Mouse (Mus musculus) gastrocnemius, postnatal 36 days (tissue): ENCODE data around the gene Mrgprg. TPM values are rescaled to one million over a fixed set of nuclear protein-coding genes. Genes with fewer than 3 reads are reported as not detected.

Experiments used
- DNase-seq, 2 experiments: peaks; one replicate each; pipeline ENCODE4 v3.0.0; 2022
- intact Hi-C: fragments of 180-260 bp; cut with DNase I; formaldehyde crosslinking; loops from one replicate; pipeline ENCODE4 v1.15.1; 2025
- long read RNA-seq, 2 experiments: library from polyadenylated mRNA; stranded (forward); transcript quantifications; one replicate each; pipeline ENCODE4 v2.0.0; 2021
- total RNA-seq, 2 experiments: library from RNA; stranded (reverse); gene quantifications; 2 replicates each; pipeline ENCODE4 v1.2.3; 2021

The Mrgprg gene
- not detected for total RNA-seq
- long read RNA-seq, experiment 1, partial matches to known transcripts, result 0 of 1 reads
- long read RNA-seq, experiment 1, other reads (novel, unspliced or antisense), result 1 of 1 reads
- long read RNA-seq, experiment 2, result 0 reads

DNA sequence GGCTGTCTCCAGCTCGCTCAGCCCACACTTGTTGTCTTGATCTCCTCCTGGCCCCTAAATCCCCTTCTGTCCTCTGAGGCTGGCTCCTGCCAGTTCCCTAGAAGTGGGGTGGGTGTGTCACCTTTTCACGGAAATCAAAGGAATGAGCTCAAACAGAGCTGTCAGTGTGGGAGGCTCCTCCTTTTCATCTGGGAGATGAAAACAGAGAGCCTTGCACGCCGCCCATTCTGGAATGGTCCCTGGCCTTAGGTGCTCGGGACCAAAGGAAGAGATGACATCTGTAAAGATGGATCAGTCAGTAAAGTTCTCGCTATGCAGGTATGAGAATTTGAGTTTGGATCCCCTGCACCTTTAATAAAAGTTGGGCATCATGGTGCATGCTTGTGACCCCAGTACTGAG is at the start of gene Mrgprg:
Gene Mrgprg, minus strand, starts transcription at position 101 of the 400 bp plus-strand sequence.
- no peak for DNase-seq
- intact Hi-C loops, result no loop called here

DNA sequence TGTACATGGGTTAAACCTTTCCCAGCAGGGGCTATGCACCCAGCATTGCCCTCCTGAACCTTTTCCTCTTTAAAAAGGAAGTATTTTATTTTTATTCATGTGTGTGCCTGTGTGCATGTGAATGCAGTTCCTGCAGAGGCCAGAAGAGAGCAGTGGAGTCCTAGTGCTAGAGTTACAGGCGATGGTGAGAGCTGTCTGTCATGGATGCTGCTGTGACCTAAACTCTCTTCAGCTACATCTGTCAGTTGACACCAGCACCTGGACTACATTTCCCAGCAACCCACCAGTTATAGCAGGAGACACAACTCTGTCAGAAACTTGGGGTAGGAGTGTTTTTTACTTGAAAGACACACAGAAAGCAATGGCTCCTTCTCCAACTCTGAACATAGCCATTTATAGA is 42.1 kb upstream of the Mrgprg start:
- intact Hi-C loops, result no loop called here
- DNase-seq, result no peak

DNA sequence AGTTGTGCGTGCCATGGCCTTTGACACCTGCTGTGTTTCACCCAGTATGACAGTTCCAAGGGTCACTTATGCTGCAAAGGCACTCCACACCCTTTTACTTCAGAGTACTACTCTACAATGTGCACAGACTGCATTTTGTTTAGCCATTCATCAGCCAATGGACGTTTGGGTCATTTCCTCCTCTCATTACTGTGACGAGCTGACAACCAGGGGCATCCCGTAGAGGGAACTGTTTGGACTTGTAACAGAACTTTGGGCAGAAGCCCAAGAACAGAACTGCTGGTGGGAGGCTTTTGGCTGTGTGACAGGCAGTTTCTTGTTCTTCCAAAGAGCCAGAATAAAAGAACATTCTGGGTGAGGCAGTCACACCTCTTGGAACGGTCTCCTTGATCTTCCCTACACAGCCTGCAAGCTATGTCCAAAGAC is 38.4 kb upstream of the Mrgprg start:
- intact Hi-C loops, result no loop called here
- no peak for DNase-seq

DNA sequence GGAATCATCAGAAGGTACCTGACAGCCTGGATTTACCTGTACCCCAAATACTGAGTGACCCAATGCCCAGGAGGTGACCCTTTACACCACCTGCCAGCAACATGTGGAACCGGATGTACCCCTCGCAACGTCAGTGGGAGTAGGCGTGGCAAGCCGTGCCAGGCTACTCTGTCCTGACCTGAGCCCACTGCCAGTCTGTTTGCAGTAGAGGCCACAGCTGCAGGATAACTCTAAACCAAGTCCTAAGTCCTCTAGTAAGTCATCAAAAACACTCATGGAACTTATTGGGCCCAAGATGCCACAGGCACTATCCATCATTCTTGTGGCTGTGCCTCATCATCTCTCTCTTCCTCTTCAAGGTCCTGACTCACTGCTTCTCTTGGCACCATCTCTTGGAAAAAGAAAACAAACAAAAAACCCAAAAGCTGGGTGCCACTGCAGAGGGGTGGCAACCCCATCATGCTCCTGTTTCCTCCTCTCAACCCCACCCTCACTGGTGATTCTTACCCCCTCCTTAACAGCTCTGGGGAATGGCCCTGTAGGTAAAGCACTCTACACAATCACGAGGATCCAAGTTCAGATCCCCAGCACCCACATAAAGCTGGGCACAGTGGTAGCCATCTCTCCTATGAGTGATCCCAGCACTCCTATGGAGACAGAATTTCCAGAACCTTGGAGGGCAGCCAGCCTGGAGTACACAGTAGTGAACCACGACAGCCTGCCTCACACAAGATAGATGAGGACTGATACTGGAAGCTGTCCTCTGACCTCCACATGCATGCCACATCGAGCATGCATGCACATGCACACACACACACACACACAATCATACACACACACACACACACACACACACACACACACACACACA is 34.6 kb upstream of the Mrgprg start:
- DNase-seq, result no peak
- intact Hi-C loops, result no loop called here

DNA sequence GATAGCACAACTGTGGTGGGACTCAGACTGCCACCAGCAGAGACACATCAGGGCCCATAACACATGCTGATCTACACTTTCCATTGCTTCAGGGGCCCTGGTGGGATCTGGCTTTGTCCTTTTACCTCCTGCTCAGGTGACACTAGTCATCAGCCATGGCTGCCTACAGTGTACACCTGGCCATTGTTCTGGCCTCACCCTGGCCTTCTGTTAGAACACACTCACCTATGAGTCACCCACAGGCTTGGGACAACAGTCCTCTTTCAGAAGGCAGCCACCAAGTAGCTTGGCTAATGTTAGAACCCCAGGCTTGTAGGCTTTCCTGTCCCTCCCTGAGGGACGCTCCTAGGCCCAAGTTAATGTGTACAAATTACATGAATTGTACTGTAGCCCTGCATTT is 34.0 kb upstream of the Mrgprg start:
- intact Hi-C loops, result no loop called here
- no peak for DNase-seq

DNA sequence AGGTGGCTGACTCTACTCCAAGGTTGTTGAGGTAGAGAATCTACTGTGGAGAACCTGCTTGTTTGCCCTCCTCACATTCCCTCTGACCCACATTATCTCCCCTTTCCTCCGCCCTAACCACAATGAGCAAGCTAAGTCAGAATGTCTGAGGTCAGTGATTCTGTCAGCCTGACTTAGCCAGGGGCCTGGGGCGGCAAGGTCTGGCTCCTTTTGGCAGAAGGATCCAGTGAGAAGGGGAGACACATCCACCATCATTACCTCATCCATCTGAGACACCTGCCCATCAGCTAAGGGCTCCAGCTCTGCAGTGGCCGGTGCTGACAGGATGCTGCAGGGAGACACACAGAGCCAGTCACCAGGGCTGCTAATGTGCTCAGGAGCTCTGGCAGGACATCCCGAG is 32.0 kb upstream of the Mrgprg start:
- no peak for DNase-seq
- intact Hi-C loops, result no loop called here

DNA sequence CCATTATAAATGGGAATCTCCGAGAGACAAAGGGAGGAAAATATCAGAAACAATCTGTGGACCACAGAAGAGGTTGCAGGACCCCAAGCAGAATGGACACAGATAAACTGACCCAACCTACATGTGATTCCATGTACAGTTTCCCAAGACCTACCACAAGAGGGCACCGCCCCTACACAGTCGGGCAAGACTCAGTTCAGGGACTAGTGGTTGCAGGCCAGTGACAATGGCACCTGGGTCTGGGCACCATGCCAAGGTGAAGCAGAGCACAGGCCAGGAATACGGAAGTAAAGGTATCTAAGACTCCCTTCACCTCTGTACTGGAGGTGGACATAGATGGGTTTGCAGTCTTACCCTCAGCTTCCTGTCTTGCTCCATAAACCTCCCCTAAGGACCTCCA is 26.3 kb upstream of the Mrgprg start:
- DNase-seq, result no peak
- intact Hi-C loops, result no loop called here

DNA sequence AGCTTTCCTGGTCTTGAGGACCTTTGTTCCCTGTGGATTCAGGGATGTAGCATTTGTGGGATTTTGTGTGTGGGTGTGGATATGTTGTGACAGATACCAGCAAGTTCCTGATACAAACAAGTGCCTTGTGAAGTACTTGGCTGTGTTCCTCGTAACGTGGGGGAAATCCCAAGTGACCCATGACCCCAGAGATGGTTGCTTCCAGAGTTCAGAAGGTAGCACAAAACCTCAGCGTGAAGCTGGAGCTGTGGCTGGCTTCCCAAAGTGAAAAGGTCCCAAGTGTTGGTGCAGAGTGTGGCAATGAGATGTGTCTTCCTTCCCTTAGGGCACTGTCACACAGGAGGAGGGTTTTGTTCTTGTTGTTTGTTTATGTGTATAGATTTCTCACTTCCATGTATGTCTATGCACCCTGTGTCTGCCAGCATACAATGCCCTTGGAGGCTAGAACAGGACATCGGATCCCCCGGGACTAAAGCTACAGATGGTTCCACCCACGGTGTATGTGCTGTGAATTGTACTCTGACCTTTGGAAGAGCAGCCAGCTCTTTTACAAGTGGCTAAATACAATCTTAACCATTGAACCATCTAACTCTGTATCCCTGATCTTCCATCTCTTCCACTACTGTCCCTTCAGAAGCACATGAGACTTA is 25.7 kb upstream of the Mrgprg start:
- no peak for DNase-seq
- intact Hi-C loops, result no loop called here

DNA sequence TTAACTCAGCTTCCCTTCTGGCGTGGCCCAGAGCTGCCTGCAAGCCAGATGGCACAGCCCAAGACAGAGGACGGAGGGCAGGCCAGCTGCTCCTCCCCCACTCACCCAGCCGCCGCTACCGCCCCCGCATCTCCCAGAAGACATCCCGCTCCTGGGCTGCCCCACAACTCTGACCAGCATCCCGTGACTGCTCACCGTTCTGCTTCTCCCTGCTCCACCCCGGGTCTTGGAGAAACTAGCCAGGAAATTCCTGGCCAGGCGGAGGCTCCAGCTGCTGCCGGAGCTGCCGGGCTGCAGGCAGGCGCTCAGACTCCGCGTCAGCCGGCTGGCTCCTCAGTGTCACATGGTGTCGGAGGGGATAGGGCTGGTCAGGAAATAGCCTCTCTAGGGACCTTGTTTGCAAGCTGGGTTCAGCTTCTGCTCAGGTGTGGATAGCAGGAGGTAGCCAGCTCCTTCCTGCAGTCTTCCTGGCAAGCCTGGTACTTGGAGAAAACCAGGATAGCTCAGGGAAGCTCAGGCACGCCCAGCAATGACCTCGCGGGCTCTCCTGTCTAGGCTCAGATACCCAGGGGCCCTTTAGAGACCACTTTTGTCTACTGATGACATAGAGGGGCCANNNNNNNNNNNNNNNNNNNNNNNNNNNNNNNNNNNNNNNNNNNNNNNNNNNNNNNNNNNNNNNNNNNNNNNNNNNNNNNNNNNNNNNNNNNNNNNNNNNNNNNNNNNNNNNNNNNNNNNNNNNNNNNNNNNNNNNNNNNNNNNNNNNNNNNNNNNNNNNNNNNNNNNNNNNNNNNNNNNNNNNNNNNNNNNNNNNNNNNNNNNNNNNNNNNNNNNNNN is 17.4 kb upstream of the Mrgprg start, which contains the start of gene Mrgpre:
Gene Mrgpre, minus strand, starts transcription at position 505 of the 834 bp plus-strand sequence.
- DNase-seq, result peak; percentile 71 to 80
- intact Hi-C loops, result no loop called here

DNA sequence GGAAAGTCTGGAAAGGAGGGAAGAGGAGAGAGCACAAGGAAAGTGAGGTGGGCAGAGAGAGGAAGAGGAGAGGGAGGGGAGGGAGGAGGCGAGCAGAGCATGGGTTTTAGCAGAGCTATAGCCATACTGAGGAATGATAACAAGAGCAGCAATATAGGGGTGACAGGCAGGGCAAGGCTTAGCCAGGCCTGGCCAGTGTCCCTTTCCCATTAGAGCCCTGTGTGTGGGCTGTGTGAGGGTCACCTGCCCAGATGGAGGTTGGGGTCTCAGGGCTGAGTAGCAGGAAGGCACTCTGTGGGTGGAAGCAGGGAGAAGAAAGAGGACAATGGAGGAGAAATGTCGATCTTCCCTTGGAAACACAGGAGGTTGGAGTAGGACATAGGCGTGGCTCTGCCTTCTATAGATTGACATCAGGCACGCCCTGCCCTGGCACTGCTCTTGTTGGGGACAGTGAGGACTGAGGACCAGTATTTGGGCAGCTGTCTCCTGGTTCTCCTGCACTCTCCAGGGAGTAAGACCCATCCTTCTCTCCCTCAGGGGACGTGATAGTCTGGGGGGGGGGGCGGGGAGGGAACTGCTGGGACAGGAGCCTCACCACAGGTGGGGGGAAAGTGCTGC is 16.7 kb upstream of the Mrgprg start:
- intact Hi-C loops, result no loop called here
- no peak for DNase-seq

DNA sequence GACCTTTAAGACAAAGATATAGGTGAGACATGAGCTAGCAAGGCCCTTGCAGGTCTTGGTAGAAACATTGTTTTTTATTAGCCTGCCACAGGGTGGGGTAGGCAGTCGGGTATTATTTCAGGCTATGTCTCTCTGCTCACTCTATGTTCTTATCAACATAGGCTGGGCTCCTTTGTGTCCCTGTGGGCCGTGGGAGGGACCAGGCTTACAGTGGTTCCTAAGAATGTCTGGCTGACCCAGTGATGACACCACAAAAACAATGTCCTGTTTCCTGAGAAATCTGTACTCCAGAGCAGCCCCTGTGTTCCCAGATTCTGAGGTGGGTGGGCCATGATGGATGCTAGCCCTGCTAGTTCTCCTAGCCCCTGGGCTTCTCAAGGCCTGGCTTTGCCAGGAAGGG is 10.6 kb upstream of the Mrgprg start:
- DNase-seq, result no peak

DNA sequence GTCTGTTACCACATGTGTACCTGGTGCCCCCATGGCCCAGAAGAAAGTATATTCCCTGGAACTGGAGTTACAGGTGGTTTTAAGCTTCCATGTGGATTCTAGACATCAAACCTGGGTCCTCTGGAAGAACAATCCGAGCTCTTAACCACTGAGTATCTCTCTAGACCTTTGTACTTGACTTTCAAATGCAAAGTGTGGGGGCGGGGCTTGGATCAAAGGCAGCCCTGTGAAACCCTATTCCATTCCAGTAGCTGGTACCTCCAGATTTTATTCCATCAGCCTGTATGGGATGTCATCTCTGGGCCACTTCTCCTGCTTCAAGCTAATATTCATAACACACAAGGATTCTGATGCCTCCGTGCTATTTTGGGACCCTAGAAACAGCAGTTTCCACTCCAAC is 9.3 kb upstream of the Mrgprg start:
- intact Hi-C loops, result no loop called here
- DNase-seq, result no peak

More for the DNA sequence above, 10.6 kb upstream of the Mrgprg start:
- intact Hi-C loops, result no loop called here

DNA sequence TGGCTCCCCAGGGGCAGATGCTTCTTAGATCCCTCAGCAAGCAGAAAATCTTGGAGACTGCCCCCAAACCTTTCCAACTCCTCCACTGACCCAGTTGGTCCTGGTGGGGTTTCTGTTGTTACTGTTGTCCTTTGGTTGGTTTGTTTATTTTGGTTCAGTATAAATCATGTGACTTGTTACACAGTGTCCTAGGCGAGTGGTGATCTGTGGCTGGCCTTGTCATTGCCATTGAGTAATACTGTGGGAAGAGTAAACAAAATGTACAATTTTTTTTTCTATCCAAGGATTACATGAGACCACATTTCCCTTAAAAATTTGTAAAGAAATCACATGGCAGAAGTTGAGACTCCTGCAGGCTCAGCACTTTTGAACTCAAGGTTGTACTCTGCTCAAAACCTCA is 2.7 kb upstream of the Mrgprg start:
- DNase-seq, result no peak
- intact Hi-C loops, result no loop called here

DNA sequence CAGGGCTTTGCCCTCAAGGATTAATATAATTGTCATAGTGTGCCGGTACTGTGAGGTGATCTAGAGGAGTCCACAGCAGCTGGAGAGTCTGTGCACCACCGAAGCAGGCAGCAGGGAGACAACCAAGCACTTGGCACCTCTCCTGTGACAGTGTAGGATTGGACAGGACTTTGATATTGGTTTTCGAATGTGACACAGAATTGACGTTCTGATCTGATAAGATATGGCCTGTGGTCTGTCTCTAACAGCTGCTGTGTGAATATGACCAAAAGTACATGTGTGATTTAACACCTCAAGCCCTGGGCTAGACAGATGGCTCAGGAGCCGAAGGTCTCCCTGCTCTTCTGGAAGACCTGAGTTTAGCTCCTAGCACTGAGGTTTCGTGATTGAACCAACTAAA is 1.5 kb upstream of the Mrgprg start:
- intact Hi-C loops, result no loop called here
- no peak for DNase-seq

DNA sequence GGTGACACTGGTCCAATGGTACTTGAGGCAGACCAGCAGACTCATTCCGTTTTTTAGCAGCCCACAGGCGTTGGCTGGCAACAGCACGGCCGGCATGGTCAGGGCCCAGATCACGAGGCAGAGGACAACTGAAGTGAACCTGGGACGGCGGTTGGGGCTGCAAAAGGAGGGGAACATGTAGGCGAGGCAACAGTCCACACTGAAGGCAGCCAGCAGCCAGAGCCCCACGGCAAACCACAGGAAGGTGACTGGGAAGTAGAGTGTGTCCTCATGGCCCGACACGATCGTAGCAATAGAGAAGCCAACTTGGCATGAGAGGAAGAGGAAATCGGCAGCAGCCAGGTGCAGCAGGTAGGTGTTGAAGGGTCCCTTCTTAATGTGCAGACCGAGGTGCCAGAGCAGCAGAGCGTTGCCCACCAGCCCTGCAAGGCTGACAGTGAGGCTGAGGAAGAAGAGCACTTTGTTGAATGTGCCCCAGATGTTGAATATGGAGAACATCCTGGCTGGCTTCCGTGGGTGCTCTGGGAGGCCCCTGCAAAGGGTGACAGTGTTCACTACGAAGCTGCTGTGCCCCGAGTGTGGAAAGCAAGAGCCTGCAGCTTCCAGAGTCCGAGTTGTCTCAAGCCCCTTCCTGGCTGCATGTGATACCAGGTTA is 1.8 kb downstream of the Mrgprg start:
- intact Hi-C loops, result loop anchor here (5.0 kb wide), 1 partner anchor 183 kb away; no protein-coding TSS in a partner anchor
- DNase-seq, result no peak

DNA sequence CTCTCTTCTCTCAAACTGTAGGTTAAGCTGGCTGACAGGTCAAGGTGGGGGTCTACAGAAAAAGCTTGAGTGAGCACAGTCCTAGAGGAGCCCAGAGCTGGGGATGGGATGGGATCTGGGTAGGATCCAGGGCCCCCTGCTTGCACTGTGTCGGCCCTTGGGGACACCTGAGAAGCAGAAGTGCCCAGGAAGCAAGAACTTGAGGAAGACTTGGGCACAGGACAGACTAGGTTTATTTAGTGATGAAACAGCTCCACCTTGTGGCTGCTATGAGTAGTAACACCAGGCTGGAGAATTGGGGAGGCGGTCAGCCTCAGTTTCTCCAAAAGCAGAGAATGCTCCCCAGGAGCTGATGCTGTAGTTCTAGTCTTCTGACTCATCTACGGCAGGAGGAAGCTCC is 3.0 kb downstream of the Mrgprg start:
- no peak for DNase-seq
- intact Hi-C loops, result loop anchor here (5.0 kb wide), 1 partner anchor 181 kb away; no protein-coding TSS in a partner anchor

DNA sequence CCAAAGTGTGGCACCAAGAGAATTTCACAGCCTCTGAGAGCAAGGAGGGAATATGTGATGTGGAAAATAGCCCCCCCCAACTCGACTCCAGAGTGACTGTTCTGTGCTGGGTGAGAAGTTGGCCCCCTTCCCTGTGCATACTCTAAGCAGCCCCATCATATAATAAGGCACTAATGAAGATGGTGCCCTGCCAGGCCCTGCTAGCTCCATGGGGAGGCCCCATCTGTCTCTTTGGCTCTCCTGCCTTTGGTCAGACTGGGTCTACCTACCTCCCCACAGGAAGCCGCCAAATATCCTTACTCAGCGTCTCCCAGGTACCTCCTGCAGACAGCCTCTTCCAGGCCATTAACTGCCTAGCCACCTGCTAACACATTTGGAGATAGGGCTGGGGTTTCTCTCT is 7.8 kb downstream of the Mrgprg start:
- intact Hi-C loops, result no loop called here
- DNase-seq, result no peak

DNA sequence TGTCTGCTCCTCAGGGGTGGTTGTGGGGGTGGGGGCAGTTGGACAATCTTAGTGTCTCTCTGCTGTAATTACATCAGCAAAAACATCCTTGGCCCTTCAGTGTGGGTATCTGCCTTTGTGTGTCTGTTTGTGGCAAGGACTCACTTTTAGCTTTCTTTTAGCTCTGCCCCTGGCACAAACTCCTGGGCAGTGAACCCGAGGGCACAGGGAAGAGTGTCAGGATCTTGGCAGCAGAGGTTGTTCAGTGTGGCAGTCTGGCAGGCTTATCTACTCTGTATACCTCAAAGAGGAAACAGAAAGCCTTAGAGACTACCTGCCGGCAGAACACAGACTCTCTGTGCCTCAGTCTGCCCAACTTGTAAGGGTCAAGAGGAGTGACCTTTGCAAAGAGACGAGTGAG is 9.1 kb downstream of the Mrgprg start:
- intact Hi-C loops, result no loop called here
- DNase-seq, result no peak

DNA sequence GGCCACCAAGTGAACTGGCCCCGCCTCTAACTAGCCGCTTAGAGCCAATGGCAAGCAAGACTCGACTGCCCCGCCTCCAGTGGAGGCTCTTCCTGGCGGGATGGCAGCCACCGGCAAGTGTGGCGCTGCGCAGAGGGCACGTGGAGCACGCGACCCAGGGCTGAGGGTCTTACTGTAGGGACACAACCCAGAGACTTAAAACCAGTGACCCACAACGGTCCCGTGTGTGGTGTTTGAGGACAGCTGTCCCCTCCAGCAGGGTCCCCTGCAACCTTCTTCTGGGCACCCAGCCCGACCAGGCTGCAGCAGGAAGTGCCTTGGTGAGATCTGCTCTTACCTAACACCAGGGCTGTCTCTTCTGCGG is 9.8 kb downstream of the Mrgprg start:
- intact Hi-C loops, result no loop called here
- peak; percentile 58 to 72 for DNase-seq
